Mouse (Mus musculus) spleen, adult 2 months (tissue): Measurements from ENCODE around the gene Rcn3. TPM values are rescaled to one million over a fixed set of nuclear protein-coding genes. Genes with fewer than 3 reads are reported as not detected.

Experiments used
- DNase-seq, 2 experiments: peaks; one replicate each; pipeline versions ENCODE4 v3.0.0 to v3.0.0-alpha.2; 2012 to 2021; ENCODE audit warnings: low spot score in 2 of 2, low read depth in 1 of 2
- H3K27ac ChIP-seq: fragments of 200-500 bp; 2 replicates; pipeline ENCODE4 v1.5.1; 2012; ENCODE audit warnings: low read length, inconsistent platforms; ENCODE audit not compliant: insufficient read depth
- H3K27me3 ChIP-seq: fragments of 200-500 bp; 2 replicates; pipeline ENCODE4 v1.6.1; 2012; ENCODE audit warnings: mild to moderate bottlenecking, moderate library complexity, low read length, inconsistent platforms; ENCODE audit not compliant: control insufficient read depth, insufficient read depth
- H3K36me3 ChIP-seq: fragments of 200-500 bp; 2 replicates; pipeline ENCODE4 v1.6.1; 2012; ENCODE audit warnings: mild to moderate bottlenecking, low read length, inconsistent platforms; ENCODE audit not compliant: control insufficient read depth, insufficient read depth
- H3K4me1 ChIP-seq: fragments of 200-500 bp; 2 replicates; pipeline ENCODE4 v1.6.1; 2011; ENCODE audit warnings: inconsistent platforms; ENCODE audit not compliant: control insufficient read depth, insufficient read depth, insufficient read length
- H3K4me3 ChIP-seq: fragments of 200-500 bp; 2 replicates; pipeline ENCODE4 v1.5.1; 2011; ENCODE audit warnings: mild to moderate bottlenecking, inconsistent platforms; ENCODE audit not compliant: insufficient read depth, insufficient read length; ENCODE audit errors: extremely low read depth
- CTCF ChIP-seq: fragments of 200-500 bp; IDR thresholded peaks from 2 replicates; pipeline ENCODE4 v1.5.1; 2011; ENCODE audit warnings: mild to moderate bottlenecking, inconsistent platforms; ENCODE audit not compliant: insufficient read depth, insufficient read length, insufficient replicate concordance; ENCODE audit errors: extremely low read depth
- POLR2A ChIP-seq: fragments of 200-500 bp; IDR thresholded peaks from 2 replicates; pipeline ENCODE4 v1.6.1; 2011; ENCODE audit warnings: low read depth, low read length, inconsistent platforms
- WGBS: fragments of 180-500 bp; shearing (Covaris S2); methylation state at CpG from one replicate; pipeline ENCODE4 v1.1.7; 2018; 5-methylcytosine and 5-hydroxymethylcytosine counted together
- polyA plus RNA-seq: library from polyadenylated mRNA; depleted of rRNA; stranded (reverse); fragments of >200 nt; gene quantifications from 2 replicates; pipeline ENCODE4 v1.2.3, GENCODE M21; 2012

Gene Rcn3
- polyA plus RNA-seq, 1 experiment, result 96.5 TPM

DNA sequence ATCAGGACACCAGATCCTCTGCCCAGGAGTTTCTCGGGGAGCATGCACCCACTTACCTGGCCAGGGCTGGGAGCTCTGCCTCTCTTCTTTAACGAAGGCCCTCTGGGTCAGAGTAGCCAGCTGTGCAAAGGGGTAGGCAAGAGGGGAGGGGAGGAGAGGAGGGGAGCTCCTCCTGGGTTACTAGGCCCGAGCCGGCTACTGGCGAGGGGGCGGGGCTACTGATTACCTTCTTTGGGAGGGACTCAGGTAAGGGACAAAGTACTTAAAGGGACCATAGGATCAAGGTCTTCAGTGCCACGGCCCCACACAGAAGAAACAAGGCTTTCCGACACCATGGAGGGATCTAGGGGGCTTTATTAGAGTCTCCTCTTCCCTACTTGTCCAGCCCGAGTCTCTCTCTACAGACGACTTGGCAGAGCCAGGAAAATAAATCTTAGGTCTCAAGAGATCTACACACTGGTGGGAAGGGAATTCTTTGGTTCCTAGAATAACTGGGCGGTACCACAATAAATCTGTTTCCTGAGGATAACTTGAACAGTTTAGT lies 30.4 kb downstream of the Rcn3 start:
- no peaks in the 10 kb centered on the region for H3K36me3 ChIP-seq
- peaks cover 4% of the 10 kb centered on the region; the same call in 1 of the 2 replicates for H3K4me1 ChIP-seq
- H3K27me3 ChIP-seq, result no peaks in the 10 kb centered on the region
- 49% methylated on average over 11 of the region's 11 CpGs for whole genome bisulfite sequencing
- no peak for DNase-seq
- no peak overlapping the region for H3K27ac ChIP-seq
- H3K4me3 ChIP-seq, result no peak overlapping the region
- no peak for TF ChIP-seq CTCF

DNA sequence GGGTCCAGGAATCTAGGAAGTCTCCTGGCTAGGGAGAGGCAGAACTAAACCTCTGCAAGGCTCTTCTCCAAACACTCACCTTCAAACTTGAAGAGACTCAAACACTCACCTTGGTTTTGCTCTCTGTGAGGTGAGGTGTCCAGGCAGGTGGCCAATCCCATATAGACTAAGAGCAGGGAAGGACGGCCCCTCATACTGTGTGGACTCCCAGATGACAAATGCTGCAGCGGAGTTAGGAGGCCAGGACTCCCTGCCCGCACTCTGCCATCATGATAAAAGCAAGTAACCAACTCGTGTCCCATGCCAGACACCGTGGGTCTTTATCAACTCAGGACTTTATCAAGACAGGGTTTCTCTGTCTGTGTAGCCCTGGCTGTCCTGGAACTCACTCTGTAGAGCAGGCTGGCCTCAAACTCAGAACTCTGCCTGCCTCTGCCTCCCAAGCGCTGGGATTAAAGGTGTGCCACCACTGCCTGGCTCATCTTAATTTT lies 31.3 kb downstream of the Rcn3 start:
- no peak overlapping the region for H3K4me3 ChIP-seq
- no peak overlapping the region for H3K27ac ChIP-seq
- no peak for DNase-seq
- 89% methylated on average over 6 of the region's 6 CpGs for WGBS
- H3K36me3 ChIP-seq, result no peaks in the 10 kb centered on the region
- TF ChIP-seq CTCF, result no peak
- TF ChIP-seq POLR2A, result no peak
- no peaks in the 10 kb centered on the region for H3K27me3 ChIP-seq
- H3K4me1 ChIP-seq, result peaks cover 4% of the 10 kb centered on the region; the same call in 1 of the 2 replicates

DNA sequence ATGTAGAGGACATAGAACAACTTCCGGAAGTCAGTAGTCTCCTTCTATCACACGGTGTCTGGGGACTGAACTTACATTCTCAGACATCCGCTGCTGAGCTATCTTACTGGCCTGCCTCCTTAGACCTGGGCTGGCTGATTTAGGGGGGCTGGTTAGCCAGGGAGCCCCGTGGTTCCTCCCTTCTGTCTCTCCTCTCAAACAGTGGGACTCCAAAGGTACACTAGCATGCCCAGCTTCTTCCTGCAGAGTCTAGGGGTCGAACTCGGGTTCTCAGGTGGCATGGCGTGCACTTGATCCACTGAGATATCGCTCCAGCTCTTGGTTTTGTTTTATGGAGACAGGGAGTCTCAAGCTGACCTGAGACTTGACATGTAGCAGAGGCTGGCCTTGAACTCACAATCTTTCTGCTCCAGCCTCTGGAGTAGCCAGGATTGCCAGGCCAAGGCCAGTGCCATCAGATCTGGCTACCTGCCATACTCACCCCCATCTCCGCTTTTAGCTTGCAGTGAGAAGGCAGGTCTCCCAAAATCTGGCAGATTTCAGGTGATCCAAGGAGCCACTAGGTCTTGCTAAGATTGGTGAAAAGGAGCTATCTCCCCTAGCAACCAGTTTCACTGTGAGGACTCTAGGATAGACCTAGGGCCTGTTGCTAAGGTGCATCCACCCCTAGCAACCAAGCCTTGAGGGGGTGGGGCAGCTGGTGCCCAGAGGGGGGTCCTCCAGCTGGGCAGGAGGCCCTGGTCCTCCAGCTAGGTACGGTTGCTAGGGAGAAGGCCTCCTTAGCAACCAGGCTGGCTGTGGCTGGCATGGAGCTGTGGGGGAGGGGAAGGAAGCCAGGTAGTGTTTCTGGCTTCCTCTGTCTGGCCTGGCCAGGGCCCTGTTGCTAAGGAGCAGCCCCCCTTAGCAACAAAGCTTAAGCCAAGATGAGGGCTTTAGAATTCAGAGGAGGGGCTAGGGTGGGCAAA lies 33.1 kb downstream of the Rcn3 start:
- no peak overlapping the region for H3K4me3 ChIP-seq
- H3K27ac ChIP-seq, result no peak overlapping the region
- no peak for DNase-seq
- no peaks in the 10 kb centered on the region for H3K27me3 ChIP-seq
- no peak for TF ChIP-seq POLR2A
- no peak for TF ChIP-seq CTCF
- WGBS, result 89% methylated on average over 10 of the region's 10 CpGs
- H3K36me3 ChIP-seq, result no peaks in the 10 kb centered on the region
- peaks cover 4% of the 10 kb centered on the region; the same call in 1 of the 2 replicates for H3K4me1 ChIP-seq

DNA sequence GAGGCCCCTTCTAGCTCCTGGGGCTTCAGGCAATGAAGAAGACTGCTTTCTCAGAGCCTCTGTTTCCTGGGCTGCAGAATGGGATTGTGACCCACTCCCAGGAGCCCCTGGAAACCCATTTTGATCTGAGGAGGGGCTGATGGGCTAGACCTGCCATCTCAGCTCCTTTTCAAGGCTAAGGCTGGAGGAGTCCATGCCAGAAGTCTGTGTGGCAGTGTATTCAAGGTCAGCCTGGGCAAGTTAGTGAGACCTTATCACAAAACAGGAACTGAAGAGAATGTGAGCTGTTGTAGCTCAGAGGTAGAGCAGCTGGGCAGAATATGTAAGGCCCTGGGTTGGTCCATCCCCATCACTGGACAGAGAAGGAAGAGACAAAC lies 35.1 kb downstream of the Rcn3 start:
- Histone ChIP-seq H3K36me3 (no peaks in the 10 kb centered on the region), H3K4me3 (no peak overlapping the region)
- no peak for TF ChIP-seq CTCF
- TF ChIP-seq POLR2A, result no peak

DNA sequence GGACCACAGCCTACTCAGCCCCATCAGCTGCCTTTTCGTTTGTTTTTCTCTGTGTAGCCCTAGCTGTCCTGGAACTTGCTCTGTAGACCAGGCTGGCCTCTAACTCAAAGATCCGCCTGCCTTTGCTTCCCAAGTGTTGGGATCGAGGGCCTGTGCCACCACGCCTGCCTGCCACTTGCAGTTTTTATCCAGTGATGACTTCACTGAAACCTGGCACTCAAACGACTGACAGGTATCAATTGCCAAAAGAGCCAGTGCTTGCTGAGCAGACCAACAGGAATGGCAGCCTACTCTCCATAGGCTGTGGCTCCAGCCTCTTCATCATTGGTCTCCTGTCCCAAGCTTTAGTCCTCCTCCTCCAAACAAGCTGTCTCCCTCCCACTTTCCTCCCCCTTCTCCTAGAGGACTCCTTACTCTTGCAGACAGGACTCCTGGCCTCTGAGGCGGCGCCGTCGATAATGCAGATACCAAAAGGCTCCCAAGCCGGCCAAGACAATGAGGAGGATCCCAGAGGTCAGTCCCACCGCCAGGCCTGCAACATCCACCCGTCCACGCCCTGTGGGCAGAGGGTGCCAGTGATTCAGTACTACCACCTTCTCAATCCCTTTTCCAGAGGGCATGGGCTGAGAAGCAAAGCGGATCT lies 35.6 kb downstream of the Rcn3 start:
- H3K27ac ChIP-seq, result no peak overlapping the region
- H3K36me3 ChIP-seq, result no peaks in the 10 kb centered on the region
- no peak overlapping the region for H3K4me3 ChIP-seq
- peaks cover 6% of the 10 kb centered on the region; the same call in 1 of the 2 replicates for H3K4me1 ChIP-seq
- no peaks in the 10 kb centered on the region for H3K27me3 ChIP-seq
- TF ChIP-seq POLR2A (no peak), CTCF (no peak)
- DNase-seq, result no peak
- 93% methylated on average over 14 of the region's 14 CpGs for WGBS

More for the DNA sequence above, 35.1 kb downstream of the Rcn3 start:
- Histone ChIP-seq H3K27me3 (no peaks in the 10 kb centered on the region), H3K27ac (no peak overlapping the region), H3K4me1 (peaks cover 5% of the 10 kb centered on the region; the same call in 1 of the 2 replicates)
- DNase-seq, result no peak

DNA sequence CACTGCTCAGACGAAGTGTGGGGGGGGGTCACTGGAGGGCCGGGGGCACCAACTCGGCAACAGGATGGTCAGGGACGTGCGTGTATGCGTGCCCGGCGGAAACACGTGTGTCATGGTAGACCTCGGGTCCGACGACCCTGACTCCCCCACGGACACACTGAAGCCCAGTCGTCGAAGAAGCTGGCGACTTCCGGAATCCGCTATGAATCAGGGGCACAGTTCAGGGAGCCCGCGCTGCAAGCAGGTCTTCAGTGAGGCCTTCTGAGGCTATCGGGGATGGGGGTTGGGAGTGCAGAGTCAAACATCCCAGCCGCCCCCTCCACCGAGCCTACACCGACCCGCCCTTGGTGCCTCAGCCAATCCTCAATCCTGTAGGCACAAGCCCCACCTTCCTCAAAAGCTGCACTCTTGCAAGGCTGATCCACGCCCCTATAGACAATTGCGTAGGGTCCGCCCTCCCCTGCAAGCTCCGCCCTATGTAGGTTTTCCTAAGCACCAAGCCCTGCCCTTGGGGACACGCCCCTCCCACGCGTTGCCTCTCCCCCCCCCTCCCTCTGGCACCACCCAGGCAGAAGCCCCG lies 38.0 kb downstream of the Rcn3 start:
- 1% methylated on average over 32 of the region's 33 CpGs for WGBS

More for the DNA sequence above, 38.0 kb downstream of the Rcn3 start:
- Histone ChIP-seq H3K27ac (peak overlapping the region; percentile 85), H3K36me3 (peaks cover 15% of the 10 kb centered on the region), H3K4me3 (peak overlapping the region; percentile 92), H3K27me3 (no peaks in the 10 kb centered on the region), H3K4me1 (peaks cover 6% of the 10 kb centered on the region; the same call in 1 of the 2 replicates)
- peak; percentile 75 for TF ChIP-seq POLR2A
- no peak for TF ChIP-seq CTCF
- DNase-seq, result peak; percentile 95
